Mouse (Mus musculus): ENCODE measurements at regions not wholly inside any gene's neighbourhood (a gene's known extent, or its start where the extent isn't known, plus 50 kb on each side); places are given as distances from the start of the nearest gene placed in this dataset.

- H3K27me3 ChIP-seq: no peaks in the 10 kb centered on the region
- H3K36me3 ChIP-seq: no peaks in the 10 kb centered on the region
- no peak overlapping the region for H3K4me2 ChIP-seq
- no peak overlapping the region for H3K9ac ChIP-seq
- no peak overlapping the region for H3K27ac ChIP-seq
- H3K9me3 ChIP-seq (replicated peaks): no peaks in the 10 kb centered on the region
- no peak for ATAC-seq (replicated peaks; ENCODE audit: insufficient number of reproducible peaks, insufficient read depth, low FRiP score, low read depth)
- no peak overlapping the region for H3K4me3 ChIP-seq
- H3K4me1 ChIP-seq (replicated peaks): no peaks in the 10 kb centered on the region
Measured at GRCm38 (mm10) chr12:93312214-93312613, 1463.3 kb upstream of the Sel1l start.

GRCm38 (mm10) chr12:93281816-93282215, 1432.9 kb upstream of the Sel1l start:
- H3K27ac ChIP-seq: no peak overlapping the region

GRCm38 (mm10) chr12:93273652-93274051, 1424.7 kb upstream of the Sel1l start:
- Histone ChIP-seq H3K36me3 (no peaks in the 10 kb centered on the region), H3K9me3 (replicated peaks) (no peaks in the 10 kb centered on the region), H3K27me3 (no peaks in the 10 kb centered on the region), H3K4me3 (no peak overlapping the region), H3K4me2 (no peak overlapping the region), H3K9ac (no peak overlapping the region), H3K27ac (no peak overlapping the region), H3K4me1 (replicated peaks) (no peaks in the 10 kb centered on the region)
- 65% methylated on average over 2 of the region's 2 CpGs for WGBS
- ATAC-seq (replicated peaks; ENCODE audit: insufficient number of reproducible peaks, insufficient read depth, low FRiP score, low read depth): no peak

More at GRCm38 (mm10) chr12:93281816-93282215, 1432.9 kb upstream of the Sel1l start:
- ATAC-seq (replicated peaks; ENCODE audit: insufficient number of reproducible peaks, insufficient read depth, low FRiP score, low read depth): no peak
- H3K4me2 ChIP-seq: no peak overlapping the region
- no peak overlapping the region for H3K9ac ChIP-seq
- no peaks in the 10 kb centered on the region for H3K27me3 ChIP-seq
- WGBS: 72% methylated on average over 2 of the region's 2 CpGs
- H3K9me3 ChIP-seq (replicated peaks): no peaks in the 10 kb centered on the region
- H3K36me3 ChIP-seq: no peaks in the 10 kb centered on the region
- H3K4me1 ChIP-seq (replicated peaks): no peaks in the 10 kb centered on the region
- no peak overlapping the region for H3K4me3 ChIP-seq

- Histone ChIP-seq H3K4me1 (replicated peaks) (no peaks in the 10 kb centered on the region), H3K9ac (no peak overlapping the region), H3K4me3 (no peak overlapping the region), H3K4me2 (no peak overlapping the region), H3K9me3 (replicated peaks) (no peaks in the 10 kb centered on the region), H3K27me3 (no peaks in the 10 kb centered on the region), H3K36me3 (no peaks in the 10 kb centered on the region), H3K27ac (no peak overlapping the region)
- no peak for ATAC-seq (replicated peaks; ENCODE audit: insufficient number of reproducible peaks, insufficient read depth, low FRiP score, low read depth)
- WGBS: 67% methylated on average over 3 of the region's 3 CpGs
Measured at GRCm38 (mm10) chr12:93230237-93230636, 1381.3 kb upstream of the Sel1l start.

- H3K4me2 ChIP-seq: no peak overlapping the region
- H3K9me3 ChIP-seq (replicated peaks): no peaks in the 10 kb centered on the region
- WGBS: 80% methylated on average over 1 of the region's 1 CpGs
- H3K9ac ChIP-seq: no peak overlapping the region
- ATAC-seq (replicated peaks; ENCODE audit: insufficient number of reproducible peaks, insufficient read depth, low FRiP score, low read depth): no peak
- no peaks in the 10 kb centered on the region for H3K4me1 ChIP-seq (replicated peaks)
- H3K27ac ChIP-seq: no peak overlapping the region
- H3K4me3 ChIP-seq: no peak overlapping the region
- no peaks in the 10 kb centered on the region for H3K36me3 ChIP-seq
- no peaks in the 10 kb centered on the region for H3K27me3 ChIP-seq
Measured at GRCm38 (mm10) chr12:93226826-93227225, 1377.9 kb upstream of the Sel1l start.

- H3K36me3 ChIP-seq: no peaks in the 10 kb centered on the region
- H3K9me3 ChIP-seq (replicated peaks): no peaks in the 10 kb centered on the region
- no peaks in the 10 kb centered on the region for H3K27me3 ChIP-seq
- WGBS: 73% methylated on average over 6 of the region's 6 CpGs
- no peaks in the 10 kb centered on the region for H3K4me1 ChIP-seq (replicated peaks)
- H3K9ac ChIP-seq: no peak overlapping the region
- H3K4me3 ChIP-seq: no peak overlapping the region
- H3K27ac ChIP-seq: no peak overlapping the region
- ATAC-seq (replicated peaks; ENCODE audit: insufficient number of reproducible peaks, insufficient read depth, low FRiP score, low read depth): no peak
- no peak overlapping the region for H3K4me2 ChIP-seq
Measured at GRCm38 (mm10) chr12:93221179-93221922, 1372.4 kb upstream of the Sel1l start.

- ATAC-seq (replicated peaks; ENCODE audit: insufficient number of reproducible peaks, insufficient read depth, low FRiP score, low read depth): no peak
- Histone ChIP-seq H3K27ac (no peak overlapping the region), H3K9ac (no peak overlapping the region)
Measured at GRCm38 (mm10) chr12:93207596-93207995, 1358.6 kb upstream of the Sel1l start.

GRCm38 (mm10) chr12:93188940-93189339, 1340.0 kb upstream of the Sel1l start:
- no peaks in the 10 kb centered on the region for H3K9me3 ChIP-seq (replicated peaks)
- no peaks in the 10 kb centered on the region for H3K27me3 ChIP-seq
- no peak overlapping the region for H3K4me2 ChIP-seq
- no peak overlapping the region for H3K27ac ChIP-seq
- ATAC-seq (replicated peaks; ENCODE audit: insufficient number of reproducible peaks, insufficient read depth, low FRiP score, low read depth): no peak
- H3K4me1 ChIP-seq (replicated peaks): no peaks in the 10 kb centered on the region
- H3K9ac ChIP-seq: no peak overlapping the region
- 45% methylated on average over 1 of the region's 1 CpGs for WGBS
- no peak overlapping the region for H3K4me3 ChIP-seq
- H3K36me3 ChIP-seq: no peaks in the 10 kb centered on the region

More at GRCm38 (mm10) chr12:93207596-93207995, 1358.6 kb upstream of the Sel1l start:
- Histone ChIP-seq H3K9me3 (replicated peaks) (no peaks in the 10 kb centered on the region), H3K36me3 (no peaks in the 10 kb centered on the region), H3K4me2 (no peak overlapping the region), H3K4me3 (no peak overlapping the region), H3K4me1 (replicated peaks) (no peaks in the 10 kb centered on the region), H3K27me3 (no peaks in the 10 kb centered on the region)
- WGBS: 78% methylated on average over 3 of the region's 3 CpGs

- Histone ChIP-seq H3K36me3 (no peaks in the 10 kb centered on the region), H3K4me2 (no peak overlapping the region), H3K9me3 (replicated peaks) (no peaks in the 10 kb centered on the region), H3K27ac (no peak overlapping the region), H3K4me1 (replicated peaks) (no peaks in the 10 kb centered on the region), H3K27me3 (no peaks in the 10 kb centered on the region), H3K9ac (no peak overlapping the region), H3K4me3 (no peak overlapping the region)
- ATAC-seq (replicated peaks; ENCODE audit: insufficient number of reproducible peaks, insufficient read depth, low FRiP score, low read depth): no peak
- WGBS: 72% methylated on average over 5 of the region's 5 CpGs
Measured at GRCm38 (mm10) chr12:93173744-93174143, 1324.8 kb upstream of the Sel1l start.

GRCm38 (mm10) chr12:93160252-93160651, 1311.3 kb upstream of the Sel1l start:
- Histone ChIP-seq H3K4me1 (replicated peaks) (no peaks in the 10 kb centered on the region), H3K4me3 (no peak overlapping the region), H3K36me3 (no peaks in the 10 kb centered on the region), H3K9ac (no peak overlapping the region), H3K4me2 (no peak overlapping the region), H3K9me3 (replicated peaks) (no peaks in the 10 kb centered on the region), H3K27me3 (no peaks in the 10 kb centered on the region), H3K27ac (no peak overlapping the region)
- 84% methylated on average over 4 of the region's 4 CpGs for WGBS
- no peak for ATAC-seq (replicated peaks; ENCODE audit: insufficient number of reproducible peaks, insufficient read depth, low FRiP score, low read depth)

- H3K4me1 ChIP-seq (replicated peaks): no peaks in the 10 kb centered on the region
- H3K27me3 ChIP-seq: no peaks in the 10 kb centered on the region
- H3K4me2 ChIP-seq: no peak overlapping the region
- no peaks in the 10 kb centered on the region for H3K36me3 ChIP-seq
- H3K9ac ChIP-seq: no peak overlapping the region
- no peak overlapping the region for H3K27ac ChIP-seq
- 54% methylated on average over 6 of the region's 6 CpGs for WGBS
- no peak for ATAC-seq (replicated peaks; ENCODE audit: insufficient number of reproducible peaks, insufficient read depth, low FRiP score, low read depth)
- H3K9me3 ChIP-seq (replicated peaks): no peaks in the 10 kb centered on the region
- no peak overlapping the region for H3K4me3 ChIP-seq
Measured at GRCm38 (mm10) chr12:93152618-93153245, 1303.8 kb upstream of the Sel1l start.

- H3K9me3 ChIP-seq (replicated peaks): no peaks in the 10 kb centered on the region
- no peak overlapping the region for H3K9ac ChIP-seq
- ATAC-seq (replicated peaks; ENCODE audit: insufficient number of reproducible peaks, insufficient read depth, low FRiP score, low read depth): no peak
- H3K36me3 ChIP-seq: no peaks in the 10 kb centered on the region
- 66% methylated on average over 7 of the region's 7 CpGs for WGBS
- no peak overlapping the region for H3K4me3 ChIP-seq
- no peaks in the 10 kb centered on the region for H3K4me1 ChIP-seq (replicated peaks)
- H3K27ac ChIP-seq: no peak overlapping the region
- H3K27me3 ChIP-seq: no peaks in the 10 kb centered on the region
- no peak overlapping the region for H3K4me2 ChIP-seq
Measured at GRCm38 (mm10) chr12:93151530-93151929, 1302.6 kb upstream of the Sel1l start.
